Mouse (Mus musculus): Measurements from ENCODE around the gene Cfap45. TPM values are rescaled to one million over a fixed set of nuclear protein-coding genes. Genes with fewer than 3 reads are reported as not detected.
A peak's percentile ranks its signal among the peaks of the same experiment; 100 is the strongest.

Cfap45 gene
- total RNA-seq, 2 experiments from 2014 or later = 2.3 to 2.5 TPM

DNA sequence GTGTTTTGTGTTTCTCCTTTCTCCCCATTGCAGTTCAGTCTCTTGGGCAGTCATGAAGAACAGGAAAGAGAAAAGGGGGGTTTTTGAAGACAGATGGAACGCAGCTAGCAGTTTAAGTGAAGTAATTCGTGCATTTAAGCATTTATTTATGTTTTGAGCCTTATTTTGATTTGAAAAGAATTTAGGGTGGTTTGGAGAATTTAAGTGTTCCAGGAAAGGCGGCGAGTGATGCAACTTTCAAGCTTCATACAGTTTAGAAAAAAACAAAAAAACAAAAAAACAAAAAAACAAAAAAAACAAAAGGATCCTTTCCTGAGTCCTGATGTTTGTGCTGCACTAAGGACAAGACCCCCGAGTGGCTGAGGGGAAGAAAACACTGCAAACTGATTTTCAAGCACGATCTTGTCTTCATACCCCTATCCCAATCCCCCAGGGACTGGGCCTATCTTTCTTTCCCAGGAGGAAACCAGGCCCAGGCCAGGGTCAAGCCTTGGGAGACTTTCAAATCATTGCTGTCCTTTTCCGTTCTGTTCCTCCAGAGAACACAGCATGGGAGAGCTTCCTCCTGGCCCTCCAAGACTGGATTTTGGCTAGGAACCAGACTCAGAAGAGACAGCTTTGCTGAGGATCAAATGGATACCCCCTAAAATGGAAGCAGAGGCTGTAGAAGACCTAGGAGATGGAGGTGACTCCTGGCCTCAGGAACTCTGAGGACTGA, 5.9 kb upstream of the Cfap45 start:
- DNase-seq = no peak

GRCm38 (mm10) chr1:172515396-172515795, 5.2 kb upstream of the Cfap45 start:
- intact Hi-C loops (cut with DNase I) = no loop called here
- DNase-seq = no peak

More for the DNA sequence above, 5.9 kb upstream of the Cfap45 start:
- intact Hi-C loops (cut with DNase I) = no loop called here

- no peak for DNase-seq
- intact Hi-C loops (cut with DNase I) = no loop called here
These were observed 2.6 kb upstream of the Cfap45 start for GRCm38 (mm10) chr1:172518013-172518412.

DNA sequence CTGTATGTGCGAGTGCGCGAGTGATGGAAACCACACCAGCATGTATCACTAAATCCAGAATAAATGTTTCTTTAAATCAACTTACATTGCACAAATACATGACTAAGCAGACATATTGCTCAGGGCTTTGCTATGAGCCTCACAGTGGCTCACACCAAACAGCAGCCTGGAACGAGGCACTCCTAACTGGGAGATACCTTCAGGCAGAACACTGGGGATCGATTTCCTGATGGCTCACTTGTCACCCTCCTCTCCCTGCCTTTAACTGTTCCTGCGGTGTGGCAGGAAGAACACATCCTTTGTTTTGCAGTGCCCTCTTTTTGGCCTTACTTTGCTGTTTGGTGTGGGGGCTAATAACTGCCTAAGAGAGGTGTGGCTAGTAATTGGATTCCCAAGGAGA, 957 bp upstream of the Cfap45 start:
- DNase-seq = no peak
- intact Hi-C loops (cut with DNase I) = loop anchor here (10.0 kb wide), 1 partner anchor 855 kb away; no protein-coding TSS in a partner anchor

- intact Hi-C loops (cut with DNase I) = loop anchor here (10.0 kb wide), 1 partner anchor 852 kb away; no protein-coding TSS in a partner anchor
- no peak for DNase-seq
These were observed 1.9 kb downstream of the Cfap45 start for GRCm38 (mm10) chr1:172522524-172522923.

GRCm38 (mm10) chr1:172523699-172524101, 3.1 kb downstream of the Cfap45 start:
- no peak for DNase-seq
- intact Hi-C loops (cut with DNase I) = loop anchor here (10.0 kb wide), 1 partner anchor 851 kb away; no protein-coding TSS in a partner anchor

DNA sequence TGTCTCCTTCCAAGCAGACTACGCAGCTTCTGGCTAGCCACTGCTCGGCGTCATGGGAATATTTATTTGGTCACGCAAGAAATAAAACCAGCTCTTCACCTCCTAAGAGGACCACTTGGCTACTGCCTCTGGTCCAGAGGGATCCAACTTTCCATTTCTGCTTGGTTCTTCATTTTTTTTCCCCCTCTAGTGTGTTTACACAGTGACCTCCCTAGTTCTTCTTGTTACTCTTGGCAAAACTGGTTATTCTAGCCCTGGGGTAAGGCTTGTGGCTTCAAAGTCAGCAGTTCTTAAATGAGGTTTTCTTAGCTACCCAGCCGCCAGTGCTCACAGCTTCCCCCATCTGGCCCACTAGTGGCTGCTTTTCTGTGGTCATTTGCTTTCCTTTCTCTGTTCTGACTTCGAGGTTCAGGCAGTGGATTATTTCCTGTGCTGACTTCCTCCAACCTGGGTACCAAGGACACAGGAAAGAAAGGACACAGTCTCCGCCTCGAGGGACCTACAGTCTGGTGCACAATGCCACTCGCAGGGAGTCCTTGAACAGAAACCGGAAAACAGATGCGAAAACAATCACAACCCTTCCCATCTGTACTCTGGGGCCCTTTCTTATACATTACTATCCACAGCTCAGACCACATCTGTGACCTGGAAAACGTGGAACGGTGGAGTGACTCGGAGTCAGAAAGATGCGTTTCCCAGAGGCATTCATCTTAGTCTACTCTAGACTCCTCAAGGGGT, 4.6 kb downstream of the Cfap45 start:
- DNase-seq = no peak
- intact Hi-C loops (cut with DNase I) = loop anchor here (5.0 to 10.0 kb wide), 2 partner anchors 107 to 850 kb away; partner anchors contain the start of gene Dusp23

DNA sequence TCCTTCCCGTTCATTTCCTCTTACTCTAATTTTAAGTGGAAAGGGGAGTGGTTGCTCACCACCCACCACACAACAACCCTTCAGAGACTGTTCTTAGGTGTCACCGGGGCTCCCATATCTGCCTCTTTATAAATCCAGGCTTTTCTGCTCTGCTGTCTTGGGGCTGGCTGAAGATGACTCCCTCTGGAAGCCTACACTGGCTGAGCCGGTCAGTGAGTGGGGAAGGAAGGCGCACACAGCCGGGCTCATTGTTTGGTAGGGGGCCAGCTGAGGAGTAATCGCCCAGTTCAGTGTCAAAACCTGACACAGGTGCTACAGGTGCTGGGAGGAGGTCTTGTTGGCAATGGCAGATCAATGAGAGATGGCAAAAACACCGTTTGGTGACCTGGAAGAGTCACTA, 5.4 kb downstream of the Cfap45 start:
- intact Hi-C loops (cut with DNase I) = loop anchor here (5.0 to 10.0 kb wide), 2 partner anchors 106 to 849 kb away; partner anchors contain the start of gene Dusp23
- DNase-seq = no peak

DNA sequence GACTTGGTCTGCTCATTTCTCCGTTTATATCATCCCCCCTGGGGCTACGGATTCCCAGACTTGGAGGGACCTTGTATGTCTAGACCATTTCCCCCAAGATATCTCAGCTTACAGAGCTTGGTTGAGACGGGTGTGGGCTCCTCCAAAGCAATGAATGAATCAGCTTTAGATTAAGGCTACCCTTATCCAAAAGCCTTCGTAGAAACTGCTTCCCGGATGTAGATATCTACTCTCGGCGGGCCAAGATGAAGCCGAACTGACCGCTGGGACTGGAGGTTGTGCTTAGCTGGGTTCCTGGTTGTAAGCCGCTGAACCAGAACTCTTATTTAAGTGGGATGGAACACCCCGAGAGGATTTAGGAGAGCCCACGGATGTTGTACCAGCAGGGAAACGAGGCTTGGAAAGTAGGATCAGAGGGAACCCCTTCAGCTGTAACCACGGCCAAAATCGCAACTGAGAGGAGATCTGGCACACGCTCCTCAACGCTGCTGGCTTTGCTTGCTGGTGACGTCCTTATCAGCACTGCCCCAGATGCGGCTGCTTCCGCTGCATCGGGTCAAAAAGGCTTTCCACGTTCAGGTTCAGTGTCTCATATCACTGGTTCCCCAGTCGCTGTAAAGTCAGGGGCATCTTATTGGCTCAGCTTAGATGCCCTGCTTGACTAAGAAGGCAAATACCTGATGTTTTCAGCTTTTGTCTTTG, 5.9 kb downstream of the Cfap45 start:
- intact Hi-C loops (cut with DNase I) = loop anchor here (5.0 to 10.0 kb wide), 2 partner anchors 106 to 848 kb away; partner anchors contain the start of gene Dusp23
- no peak for DNase-seq

- intact Hi-C loops (cut with DNase I) = loop anchor here (5.0 to 10.0 kb wide), 2 partner anchors 105 to 847 kb away; partner anchors contain the start of gene Dusp23
- DNase-seq = no peak
These were observed 6.8 kb downstream of the Cfap45 start for GRCm38 (mm10) chr1:172527431-172527830.

GRCm38 (mm10) chr1:172528701-172529100, 8.1 kb downstream of the Cfap45 start:
- peak; percentile 92 for DNase-seq
- intact Hi-C loops (cut with DNase I) = loop anchor here (5.0 to 10.0 kb wide), 2 partner anchors 104 to 846 kb away; partner anchors contain the start of gene Dusp23

GRCm38 (mm10) chr1:172530544-172531220, 10.1 kb downstream of the Cfap45 start:
- intact Hi-C loops (cut with DNase I) = no loop called here

GRCm38 (mm10) chr1:172532551-172532950, 11.9 kb downstream of the Cfap45 start:
- DNase-seq = peak; percentile 43
- intact Hi-C loops (cut with DNase I) = no loop called here

More at GRCm38 (mm10) chr1:172530544-172531220, 10.1 kb downstream of the Cfap45 start:
- no peak for DNase-seq

GRCm38 (mm10) chr1:172535116-172535515, 14.5 kb downstream of the Cfap45 start:
- no peak for DNase-seq
- intact Hi-C loops (cut with DNase I) = no loop called here

DNA sequence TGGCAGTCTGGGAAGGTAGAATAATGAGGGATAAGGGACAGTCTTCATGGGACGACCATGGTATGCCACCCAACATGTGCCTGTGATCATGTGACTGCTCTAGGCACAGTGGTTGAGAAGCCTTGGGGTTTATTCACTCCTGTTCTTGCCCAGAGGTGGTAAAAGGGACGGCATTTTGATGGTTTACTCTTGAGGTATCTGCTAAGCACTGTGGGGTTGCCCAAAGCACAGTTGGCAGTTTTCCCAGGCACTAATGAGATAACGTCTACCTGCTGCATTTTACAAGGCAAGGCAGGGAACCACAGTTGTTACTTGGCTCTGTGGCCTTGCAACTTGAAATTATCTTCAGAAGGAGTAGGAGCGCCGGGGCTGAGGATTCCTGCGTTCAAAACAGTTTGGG, 19.2 kb downstream of the Cfap45 start:
- no peak for DNase-seq
- intact Hi-C loops (cut with DNase I) = no loop called here

DNA sequence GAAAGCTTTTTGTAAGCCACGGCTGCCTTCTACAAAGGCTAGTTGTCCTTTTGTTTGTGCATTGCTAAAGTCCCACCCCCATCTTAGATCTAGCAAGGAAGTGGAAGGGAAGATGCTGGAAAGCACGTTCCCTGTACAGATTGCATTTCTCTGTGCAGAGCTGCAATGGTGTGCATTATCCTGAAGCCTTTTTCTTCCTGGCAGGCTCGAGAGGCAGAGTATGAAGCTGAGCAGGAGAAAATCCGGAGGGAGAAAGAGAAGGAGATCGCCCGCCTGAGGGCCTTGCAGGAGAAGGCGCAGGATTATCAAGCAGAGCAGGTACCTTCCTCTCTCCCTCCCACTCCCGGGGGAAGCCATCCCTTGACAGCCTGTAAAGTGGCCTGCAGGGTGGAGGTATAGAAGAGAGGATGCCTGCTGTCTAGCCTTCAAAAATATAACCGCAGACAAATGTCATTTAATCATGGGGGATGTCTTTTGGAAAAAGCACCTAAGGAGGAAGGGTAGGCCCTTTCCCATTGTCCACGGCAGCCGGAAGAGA, 19.8 kb downstream of the Cfap45 start:
- intact Hi-C loops (cut with DNase I) = no loop called here
- DNase-seq = no peak

- intact Hi-C loops (cut with DNase I) = no loop called here
- DNase-seq = no peak
These were observed 25.5 kb downstream of the Cfap45 start for GRCm38 (mm10) chr1:172546062-172546461.

DNA sequence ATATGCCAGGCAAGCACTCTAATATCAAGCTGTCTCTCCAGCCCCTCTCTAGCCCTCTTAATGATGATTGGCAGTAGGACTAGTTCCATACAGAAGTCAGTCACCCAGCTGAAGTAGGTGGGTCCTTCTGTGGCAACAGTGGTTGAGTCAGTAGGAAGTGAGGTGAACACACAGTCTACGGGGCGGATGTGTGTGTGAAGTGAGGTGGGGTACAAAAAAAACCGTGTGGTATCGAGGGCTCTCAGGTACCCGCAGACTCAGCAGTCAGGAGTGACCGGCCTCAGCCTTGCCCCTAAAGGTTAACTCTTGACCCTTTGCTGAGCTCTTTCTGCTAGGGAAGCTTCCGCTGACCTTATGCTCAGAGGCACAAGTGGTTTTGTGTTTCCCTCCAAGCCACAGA, 27.9 kb downstream of the Cfap45 start:
- intact Hi-C loops (cut with DNase I) = no loop called here

GRCm38 (mm10) chr1:172549314-172549713, 28.7 kb downstream of the Cfap45 start:
- DNase-seq = no peak
- intact Hi-C loops (cut with DNase I) = no loop called here

More for the DNA sequence above, 27.9 kb downstream of the Cfap45 start:
- DNase-seq = no peak

DNA sequence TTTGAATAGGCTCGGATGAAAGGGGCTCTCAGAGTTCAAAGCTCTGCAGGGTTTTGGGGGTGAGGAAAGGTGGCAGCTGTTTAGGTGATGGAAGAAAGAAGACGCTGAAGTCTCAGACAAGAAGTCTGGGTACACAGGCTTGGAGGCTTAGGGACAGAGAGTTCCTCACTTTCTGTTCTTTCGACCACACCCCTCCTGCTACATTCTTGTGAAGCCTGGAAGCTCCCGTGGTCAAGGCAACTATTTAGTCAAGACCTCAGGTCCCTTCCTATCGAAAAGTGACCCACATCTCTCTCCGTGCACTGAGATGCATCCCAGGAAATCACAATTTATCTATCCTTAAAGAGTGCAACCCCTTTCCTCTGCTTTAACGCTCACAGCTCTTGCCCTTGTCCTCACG, 29.1 kb downstream of the Cfap45 start:
- intact Hi-C loops (cut with DNase I) = no loop called here
- DNase-seq = no peak
